Mouse (Mus musculus): ENCODE data around the gene Ticam1.

Gene Ticam1

DNA sequence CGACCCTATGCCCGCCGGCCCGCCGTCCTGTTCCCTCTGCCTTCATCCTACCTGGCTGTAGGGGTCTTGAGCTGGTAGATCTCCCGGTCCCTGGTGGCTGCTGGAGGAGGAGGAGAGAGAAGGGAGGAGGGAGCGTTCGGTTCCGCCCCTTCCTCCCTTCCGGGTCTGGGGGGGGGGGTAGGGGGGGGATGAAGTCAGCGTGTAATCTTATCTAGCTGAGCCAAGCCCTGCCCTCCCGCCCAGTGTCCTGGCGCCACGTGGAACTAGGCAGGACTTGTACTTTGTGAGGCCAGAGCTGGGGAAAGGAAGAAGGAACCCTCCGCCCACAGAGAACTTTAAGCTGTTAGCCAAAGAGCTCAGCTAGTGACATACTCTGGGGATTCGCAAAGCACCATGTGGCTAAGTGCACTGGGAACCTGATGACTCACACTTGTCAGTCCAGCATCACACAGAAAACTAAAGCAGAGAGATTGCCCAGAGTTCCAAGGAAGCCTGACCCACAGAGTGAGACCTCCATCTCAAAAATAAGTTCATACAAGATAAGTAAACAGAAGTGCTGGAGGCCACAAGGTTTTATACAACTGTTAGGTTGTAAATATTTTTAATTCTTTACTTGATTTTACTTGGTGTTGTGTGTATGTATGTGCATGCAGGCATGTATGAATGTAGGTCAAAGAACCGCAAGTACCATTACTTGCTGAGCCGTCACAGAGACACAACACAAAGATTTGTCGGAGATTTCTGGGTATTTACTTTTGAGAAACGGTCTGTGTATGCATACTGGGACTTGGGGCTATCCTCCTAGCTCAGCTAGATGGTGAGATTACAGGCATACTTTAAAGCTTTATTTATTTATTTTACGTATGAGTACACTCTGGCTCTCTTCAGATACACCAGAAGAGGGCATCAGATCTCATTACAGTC is at the start of gene Ticam1:
Ticam1 (minus strand) TSS at position 144 of the 924 bp plus-strand sequence.
- peak; percentile 100 for DNase-seq

DNA sequence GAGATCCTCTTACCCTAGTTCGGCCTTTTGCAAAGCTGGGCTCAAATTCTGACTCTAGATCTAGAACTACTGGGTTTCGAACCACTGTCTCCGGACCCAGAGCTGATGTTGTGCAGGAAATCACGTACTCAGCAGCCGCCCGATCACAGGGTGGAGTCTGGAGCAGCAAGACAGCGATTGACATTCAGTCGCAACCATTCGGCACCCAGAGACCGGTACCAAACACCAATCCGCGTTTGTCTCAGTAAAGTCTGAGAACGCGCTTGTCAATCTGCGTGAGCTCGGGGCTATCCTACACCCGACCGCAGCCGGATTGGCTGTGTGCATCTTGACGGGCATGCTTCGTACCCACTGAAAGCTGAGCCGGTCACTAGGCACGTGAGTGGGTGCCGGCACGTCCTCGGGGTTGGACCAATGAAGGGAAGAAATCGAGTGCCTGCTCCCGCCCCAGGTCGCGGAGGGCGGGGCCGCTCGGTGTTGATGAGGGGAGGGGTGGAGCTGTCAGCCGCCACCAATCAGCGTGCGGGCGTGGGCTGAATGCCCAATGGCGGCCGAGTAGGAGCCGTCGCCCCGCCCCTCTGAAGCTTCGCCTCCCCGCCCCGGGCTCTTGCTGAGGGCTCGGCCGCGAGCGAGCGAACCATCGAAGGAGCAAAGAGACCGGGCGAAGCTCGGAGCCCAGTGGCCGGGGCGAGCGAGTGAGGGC is 49.0 kb upstream of the Ticam1 start, which contains the start of gene Kdm4b:
Kdm4b (plus strand) TSS at position 613 of the 703 bp plus-strand sequence.
- DNase-seq = peak; percentile 100

DNA sequence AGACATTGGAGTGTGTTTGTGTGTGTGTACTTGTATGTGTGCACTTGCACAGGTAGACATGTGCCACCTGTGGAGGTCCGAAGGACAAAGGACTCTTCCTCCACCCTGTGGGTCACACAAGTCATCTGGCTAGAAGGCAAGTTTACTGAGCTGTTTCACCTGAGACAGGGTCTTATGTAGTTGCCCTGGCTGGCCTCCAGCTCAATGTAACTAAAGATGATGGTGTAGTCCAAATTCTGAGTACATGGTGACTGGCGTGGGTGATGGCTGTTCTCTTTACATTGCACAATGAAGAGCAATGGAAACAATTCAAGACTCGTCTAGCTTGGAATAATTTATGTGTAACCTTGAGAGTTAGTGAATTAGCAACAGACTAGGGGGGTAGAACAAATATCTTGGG is 47.8 kb upstream of the Ticam1 start:
- DNase-seq = no peak

- DNase-seq = no peak
Measured at GRCm38 (mm10) chr17:56309191-56309945, 32.8 kb upstream of the Ticam1 start.

- DNase-seq = no peak
Measured at GRCm38 (mm10) chr17:56308088-56308487, 31.5 kb upstream of the Ticam1 start.

GRCm38 (mm10) chr17:56305826-56306225 is 29.2 kb upstream of the Ticam1 start:
- DNase-seq = no peak

GRCm38 (mm10) chr17:56305156-56305555 is 28.6 kb upstream of the Ticam1 start:
- DNase-seq = no peak

DNA sequence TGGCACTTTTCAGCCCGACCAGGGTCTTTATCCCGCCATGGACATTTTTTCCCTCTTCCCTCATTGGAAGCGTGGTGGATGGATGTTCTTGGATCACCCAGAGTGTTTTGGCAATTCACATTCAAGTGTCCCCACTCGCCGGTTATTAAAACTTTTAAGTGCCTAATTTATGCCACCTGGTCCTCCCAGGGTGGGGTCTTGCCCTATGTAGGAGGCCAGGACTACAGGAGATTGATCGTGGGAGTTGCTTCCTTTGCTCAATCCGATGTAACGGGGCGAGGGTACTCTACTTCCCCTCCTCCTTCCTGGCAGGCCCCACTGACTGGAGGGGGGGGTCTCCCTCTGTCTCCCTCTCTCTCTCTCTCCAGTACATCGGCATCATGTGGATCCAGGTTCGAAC is 28.1 kb upstream of the Ticam1 start:
- DNase-seq = no peak

DNA sequence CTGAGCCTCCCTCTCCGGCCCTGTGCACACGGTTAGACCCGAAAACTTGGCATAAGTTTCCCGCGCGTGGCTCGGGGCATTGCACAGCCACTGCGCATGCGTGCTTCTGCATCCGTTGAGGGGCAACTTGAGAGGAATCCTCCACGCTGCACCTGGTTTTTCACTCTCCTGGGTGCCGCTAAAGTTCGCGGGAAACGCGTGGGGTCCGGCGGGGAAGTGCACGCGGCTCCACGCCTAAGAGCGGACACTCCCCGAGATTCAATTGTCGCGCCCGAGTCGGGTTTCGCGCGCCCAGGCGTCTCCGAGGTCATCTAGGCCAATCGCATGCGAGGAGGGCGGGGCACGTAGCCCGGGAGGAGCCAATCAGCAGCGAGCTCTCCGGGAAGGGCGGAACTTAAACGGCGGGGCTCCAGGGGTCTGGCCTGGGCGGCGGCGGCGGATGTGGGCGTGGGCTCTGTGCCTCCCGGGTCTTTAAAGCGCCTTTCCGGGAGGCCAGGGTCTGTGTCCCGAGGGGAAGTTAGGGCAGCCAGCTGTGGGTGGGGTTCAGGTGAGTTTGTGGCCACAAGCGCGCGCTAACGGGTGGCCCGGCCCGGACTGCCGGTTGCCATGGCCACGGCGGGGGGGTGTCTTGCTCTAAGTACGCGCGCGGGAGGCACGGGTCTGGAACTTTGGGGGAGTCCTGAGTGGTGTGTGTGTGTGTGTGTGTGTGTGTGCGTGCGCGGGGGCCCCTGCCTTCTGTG is 27.4 kb upstream of the Ticam1 start:
- DNase-seq = peak; percentile 100

- peak; percentile 99 for DNase-seq
Measured at GRCm38 (mm10) chr17:56303160-56303846, 26.7 kb upstream of the Ticam1 start, which contains the start of gene Uhrf1. Gene Uhrf1 (plus strand): TSS chr17:56303321.

- no peak for DNase-seq
Measured at GRCm38 (mm10) chr17:56302363-56302996, 25.9 kb upstream of the Ticam1 start.

GRCm38 (mm10) chr17:56300186-56300585 is 23.6 kb upstream of the Ticam1 start, which contains the start of gene Arrdc5:
Gene Arrdc5 (minus strand): TSS chr17:56300286.
- DNase-seq = no peak

DNA sequence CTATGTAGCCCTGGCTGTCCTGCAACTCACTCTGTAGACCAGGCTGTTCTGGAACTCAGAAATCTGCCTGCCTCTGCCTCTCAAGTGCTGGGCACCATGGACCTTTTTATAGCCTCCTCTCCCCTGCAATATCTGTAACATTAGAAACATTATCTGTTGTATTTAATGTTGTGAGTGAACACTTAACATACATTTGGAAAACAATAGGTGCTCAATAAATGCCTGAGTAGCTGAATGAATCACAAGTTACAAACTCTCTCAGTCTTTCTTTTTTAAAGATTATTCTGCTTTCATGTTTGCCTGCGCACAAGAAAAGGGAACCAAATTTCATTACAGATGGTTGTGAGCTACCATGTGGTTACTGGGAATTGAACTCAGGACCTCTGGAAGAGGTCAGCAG is 21.7 kb upstream of the Ticam1 start:
- DNase-seq = no peak

DNA sequence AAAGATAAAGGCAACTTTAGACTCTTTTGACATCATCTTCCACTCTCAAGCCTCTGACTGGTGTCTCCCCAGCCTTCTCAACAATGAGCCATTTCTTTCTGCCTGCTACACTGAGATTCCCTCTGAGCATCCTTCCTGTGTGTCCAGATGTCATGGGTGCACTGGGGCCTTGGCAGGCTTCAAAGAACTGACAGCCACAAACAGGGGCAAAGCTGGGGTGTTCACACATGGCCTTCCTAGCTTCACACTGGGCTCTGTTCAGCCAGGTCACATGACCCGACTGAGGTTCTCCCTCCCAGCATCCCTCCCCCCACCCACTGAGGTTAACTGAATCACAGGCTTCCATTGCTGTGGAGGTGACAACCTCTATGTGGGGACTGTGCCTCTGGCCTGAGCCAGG is 19.6 kb upstream of the Ticam1 start:
- no peak for DNase-seq

GRCm38 (mm10) chr17:56294241-56294640 is 17.7 kb upstream of the Ticam1 start:
- DNase-seq = no peak

- DNase-seq = peak; percentile 93
Measured at GRCm38 (mm10) chr17:56293291-56293690, 16.7 kb upstream of the Ticam1 start.

GRCm38 (mm10) chr17:56292531-56293222 is 16.1 kb upstream of the Ticam1 start, which contains the start of gene Plin3:
Gene Plin3 (minus strand): TSS chr17:56292873.
- DNase-seq = peak; percentile 97

DNA sequence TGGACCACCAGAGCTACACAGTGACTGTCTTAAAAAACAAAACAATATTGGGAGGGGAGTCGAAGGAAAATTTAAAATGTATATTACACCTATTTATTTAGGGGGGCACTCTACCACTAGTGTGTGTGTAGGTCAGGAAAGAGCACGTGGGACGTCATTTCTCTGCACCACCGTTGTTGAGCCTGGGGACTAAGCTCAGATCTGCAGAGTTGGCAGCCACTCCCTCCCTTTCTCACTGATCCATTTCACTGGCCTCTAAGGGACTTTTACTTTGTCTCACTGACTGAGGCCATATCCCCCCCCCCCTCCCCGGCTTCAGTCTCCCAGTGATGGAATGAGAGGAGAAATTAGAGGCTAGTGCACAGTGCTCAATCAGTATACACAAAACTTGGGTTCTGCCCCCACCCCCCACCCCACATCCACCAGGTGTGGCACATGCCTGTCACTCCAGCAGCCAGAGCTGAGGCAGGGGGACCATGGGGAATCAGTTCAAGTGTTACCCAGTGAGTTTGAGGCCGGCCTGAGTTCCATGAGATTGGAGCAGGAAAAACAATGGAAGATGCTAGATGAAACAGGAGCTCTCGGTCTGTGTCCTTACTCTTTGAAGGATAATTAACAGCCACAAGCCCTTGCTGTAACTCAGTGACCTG is 15.4 kb upstream of the Ticam1 start:
- no peak for DNase-seq

DNA sequence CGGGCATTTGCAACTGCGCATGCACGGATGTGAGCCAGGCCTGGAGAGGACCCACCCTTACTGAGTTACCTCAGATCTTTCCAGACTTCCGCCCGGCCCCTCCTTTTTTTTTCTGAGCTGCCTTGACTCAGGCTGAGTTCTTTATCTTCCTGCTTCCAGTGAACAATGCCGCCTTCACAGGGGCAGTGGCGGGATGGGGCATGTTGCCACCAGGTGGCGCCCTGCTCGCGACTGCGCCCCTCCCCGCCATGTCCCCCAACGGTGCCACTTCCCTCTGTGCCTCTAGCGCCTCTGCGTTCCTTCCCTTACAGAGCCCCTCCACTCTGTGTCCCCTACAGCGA is 14.6 kb upstream of the Ticam1 start:
- peak; percentile 100 for DNase-seq
